Mouse (Mus musculus) liver, adult 2 months (tissue): ENCODE measurements around the gene Ppard. TPM values are rescaled to one million over a fixed set of nuclear protein-coding genes. Genes with fewer than 3 reads are reported as not detected.

Experiments used
- DNase-seq: peaks from one replicate; pipeline ENCODE4 v3.0.0-alpha.2; 2011; ENCODE audit warnings: low read depth, low spot score; ENCODE audit errors: extremely low read depth
- H3K27ac ChIP-seq: fragments of 200-500 bp; replicated peaks from 2 replicates; pipeline ENCODE4 v1.5.1; 2012; ENCODE audit warnings: low read depth, mild to moderate bottlenecking, control low read depth, inconsistent platforms, low read length; ENCODE audit not compliant: insufficient read depth
- H3K27me3 ChIP-seq: fragments of 200-500 bp; 2 replicates; pipeline ENCODE4 v1.6.1; 2012; ENCODE audit warnings: mild to moderate bottlenecking, moderate library complexity, low read length, inconsistent platforms; ENCODE audit not compliant: control insufficient read depth, insufficient read depth
- H3K36me3 ChIP-seq: fragments of 200-500 bp; 2 replicates; pipeline ENCODE4 v1.6.1; 2012; ENCODE audit warnings: low read length, inconsistent platforms; ENCODE audit not compliant: control insufficient read depth, insufficient read depth
- H3K4me1 ChIP-seq: fragments of 200-500 bp; 2 replicates; pipeline ENCODE4 v1.6.1; 2011; ENCODE audit warnings: low read length; ENCODE audit not compliant: control insufficient read depth, insufficient read depth
- H3K4me3 ChIP-seq: fragments of 200-500 bp; 2 replicates; pipeline ENCODE4 v1.5.1; 2011; ENCODE audit warnings: low read depth, mild to moderate bottlenecking, control low read depth, low read length, moderate library complexity; ENCODE audit not compliant: insufficient read depth
- H3K79me2 ChIP-seq: fragments of 200-500 bp; 2 replicates; pipeline ENCODE4 v1.6.1; 2012; ENCODE audit warnings: inconsistent platforms, mild to moderate bottlenecking, low read length, moderate library complexity; ENCODE audit not compliant: control insufficient read depth, insufficient read depth
- H3K9ac ChIP-seq: fragments of 200-500 bp; 2 replicates; pipeline ENCODE4 v1.6.1; 2012; ENCODE audit warnings: low read depth, mild to moderate bottlenecking, control low read depth, inconsistent platforms, low read length
- CTCF ChIP-seq: fragments of 200-500 bp; IDR thresholded peaks from 2 replicates; pipeline ENCODE4 v1.5.1; 2011; ENCODE audit warnings: low read depth, low read length, control low read depth
- POLR2A ChIP-seq: fragments of 200-500 bp; IDR thresholded peaks from 2 replicates; pipeline ENCODE4 v1.6.1; 2011; ENCODE audit warnings: low read length, control low read depth; ENCODE audit not compliant: insufficient read depth; ENCODE audit errors: extremely low read depth
- WGBS: fragments of 180-500 bp; shearing (Covaris S2); methylation state at CpG from one replicate; pipeline ENCODE4 v1.1.7; 2018; 5-methylcytosine and 5-hydroxymethylcytosine counted together
- polyA plus RNA-seq: library from polyadenylated mRNA; depleted of rRNA; stranded (reverse); fragments of >200 nt; gene quantifications from 2 replicates; pipeline ENCODE4 v1.2.3, GENCODE M21; 2012
- total RNA-seq: library from RNA; depleted of rRNA; stranded (reverse); fragments of >200 nt; gene quantifications from 2 replicates; pipeline ENCODE4 v1.2.3, GENCODE M21; 2014

The Ppard gene
- total and polyA plus RNA-seq, 2 experiments = 3.0 to 9.7 TPM

DNA sequence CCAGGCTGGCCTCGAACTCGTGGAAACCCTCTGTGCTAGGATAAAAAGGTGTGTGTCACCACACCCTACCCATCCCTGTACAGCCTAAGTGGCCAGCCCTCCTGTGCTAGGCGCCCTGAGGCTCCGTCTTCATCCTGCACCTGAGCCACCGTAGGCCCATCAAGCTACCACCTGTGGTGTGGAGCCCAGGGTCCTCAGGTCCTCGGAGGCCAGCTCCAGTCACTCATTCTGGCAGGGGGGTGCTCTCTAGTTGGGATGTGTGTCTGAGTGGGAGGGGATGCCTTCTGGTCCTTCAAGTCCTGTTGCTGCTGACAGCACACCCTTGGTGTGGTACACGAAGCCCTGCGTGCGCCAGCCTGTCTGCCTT, 28.0 kb downstream of the Ppard start:
- Histone ChIP-seq H3K79me2 (peaks cover 37% of the 10 kb centered on the region), H3K9ac (no peak overlapping the region), H3K4me3 (no peak overlapping the region), H3K27ac (no peak overlapping the region), H3K27me3 (no peaks in the 10 kb centered on the region), H3K4me1 (0 out of 2 replicates have a peak, but pooled peaks cover 3% of the 10 kb centered on the region), H3K36me3 (no peaks in the 10 kb centered on the region)
- no peak for DNase-seq
- WGBS = 95% methylated on average over 9 of the region's 9 CpGs
- TF ChIP-seq POLR2A (no peak), CTCF (no peak)

DNA sequence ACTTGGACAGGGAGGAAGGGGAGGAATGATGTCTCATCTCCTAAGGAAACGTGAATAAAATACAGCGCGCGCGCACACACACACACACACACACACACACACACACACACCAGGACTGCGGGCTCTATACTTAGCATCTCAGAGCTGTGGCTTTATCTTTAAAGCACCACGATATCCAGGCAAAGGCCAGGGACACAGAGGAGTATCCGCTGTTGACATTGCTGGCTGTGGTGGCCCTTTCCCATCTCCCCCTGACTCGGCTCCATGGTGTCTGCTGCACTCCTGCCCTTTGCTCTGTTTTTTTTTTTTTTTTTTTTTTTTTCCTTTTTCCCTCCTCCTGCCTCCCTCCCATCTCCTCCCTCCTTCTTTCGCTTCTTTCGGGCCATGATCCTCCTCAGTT, 29.3 kb downstream of the Ppard start:
- peaks cover 31% of the 10 kb centered on the region for H3K79me2 ChIP-seq
- H3K27ac ChIP-seq = no peak overlapping the region
- TF ChIP-seq CTCF (no peak), POLR2A (no peak)
- 57% methylated on average over 11 of the region's 11 CpGs for WGBS
- DNase-seq = no peak
- H3K4me1 ChIP-seq = 0 out of 2 replicates have a peak, but pooled peaks cover 3% of the 10 kb centered on the region
- H3K27me3 ChIP-seq = no peaks in the 10 kb centered on the region
- H3K9ac ChIP-seq = no peak overlapping the region
- H3K4me3 ChIP-seq = no peak overlapping the region
- H3K36me3 ChIP-seq = no peaks in the 10 kb centered on the region

DNA sequence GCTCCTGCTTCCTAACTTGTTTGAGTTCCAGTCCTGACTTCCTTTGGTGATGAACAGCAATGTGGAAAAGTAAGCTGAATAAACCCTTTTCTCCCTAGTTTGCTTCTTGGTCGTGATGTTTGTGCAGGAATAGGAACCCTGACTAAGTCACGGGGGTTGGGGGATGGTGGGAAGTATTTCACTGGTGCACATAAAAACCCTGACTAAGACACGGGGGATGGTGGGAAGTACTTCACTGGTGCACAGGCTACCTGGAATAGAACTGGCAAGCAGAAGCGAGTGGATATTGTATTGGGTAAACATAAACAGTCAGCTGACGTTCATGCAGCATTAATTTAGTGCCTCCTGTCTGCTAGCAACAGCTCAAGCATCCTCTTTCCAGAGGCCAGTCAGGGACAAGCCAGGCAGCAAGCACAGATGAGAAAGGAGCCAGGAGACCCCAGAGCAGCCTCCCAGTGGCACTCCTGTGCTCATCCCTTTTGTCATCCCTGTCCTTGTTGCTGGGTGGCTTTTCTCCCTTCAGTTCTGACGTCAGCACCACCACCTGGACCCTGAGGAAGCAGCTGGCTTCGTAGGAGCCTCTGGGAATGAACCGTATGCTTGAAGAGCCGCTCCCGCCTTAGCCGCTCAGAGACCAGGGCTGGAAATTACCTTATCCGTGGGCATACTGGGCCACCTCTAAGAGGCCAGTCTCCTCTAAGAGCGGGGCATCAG, 30.8 kb downstream of the Ppard start:
- Histone ChIP-seq H3K9ac (no peak overlapping the region), H3K27me3 (no peaks in the 10 kb centered on the region), H3K4me3 (no peak overlapping the region), H3K79me2 (peaks cover 31% of the 10 kb centered on the region), H3K27ac (no peak overlapping the region), H3K36me3 (no peaks in the 10 kb centered on the region), H3K4me1 (0 out of 2 replicates have a peak, but pooled peaks cover 3% of the 10 kb centered on the region)
- no peak for DNase-seq
- 78% methylated on average over 13 of the region's 13 CpGs for WGBS
- TF ChIP-seq POLR2A (no peak), CTCF (no peak)

DNA sequence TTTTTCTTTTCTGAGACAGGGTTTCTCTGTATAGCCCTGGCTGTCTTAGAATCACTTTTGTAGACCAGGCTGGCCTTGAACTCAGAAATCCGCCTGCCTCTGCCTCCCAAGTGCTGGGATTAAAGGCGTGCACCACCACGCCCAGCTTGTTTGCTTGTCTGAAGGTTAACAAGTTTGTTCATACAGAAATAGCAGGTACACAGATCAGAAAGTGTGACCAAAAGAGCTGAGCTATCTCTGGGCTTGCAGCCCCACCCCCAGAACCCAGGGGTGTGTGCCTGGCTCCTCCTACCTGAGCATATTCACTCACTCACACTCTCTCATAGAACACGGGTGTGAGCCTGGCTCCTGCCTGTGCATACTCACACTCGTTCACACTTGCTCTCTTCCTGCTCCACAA, 34.8 kb downstream of the Ppard start:
- DNase-seq = no peak
- H3K9ac ChIP-seq = no peak overlapping the region
- H3K27ac ChIP-seq = no peak overlapping the region
- no peaks in the 10 kb centered on the region for H3K4me1 ChIP-seq
- no peak overlapping the region for H3K4me3 ChIP-seq
- WGBS = 72% methylated on average over 5 of the region's 5 CpGs
- no peaks in the 10 kb centered on the region for H3K36me3 ChIP-seq
- TF ChIP-seq CTCF = no peak
- no peak for TF ChIP-seq POLR2A
- H3K79me2 ChIP-seq = peaks cover 35% of the 10 kb centered on the region
- no peaks in the 10 kb centered on the region for H3K27me3 ChIP-seq

DNA sequence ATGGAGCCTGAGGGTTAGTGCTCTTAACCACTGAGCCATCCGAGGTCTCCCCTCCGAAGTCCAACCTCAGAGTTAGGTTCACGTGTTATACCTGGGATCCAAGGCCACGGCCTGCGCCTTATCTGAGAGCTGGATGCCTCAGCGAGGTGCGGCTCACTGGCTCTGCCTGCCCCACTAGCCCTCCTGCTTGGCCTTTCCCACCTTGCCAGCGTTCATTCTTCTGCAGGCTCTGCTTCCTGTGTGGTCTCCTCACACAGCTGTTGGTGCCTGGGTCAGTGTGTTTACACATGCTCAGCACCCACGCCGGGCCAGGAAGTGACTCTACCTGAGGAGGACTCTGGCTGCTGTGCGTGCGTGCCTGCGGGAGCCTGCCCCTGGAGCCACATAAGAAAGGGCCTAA, 37.7 kb downstream of the Ppard start:
- Histone ChIP-seq H3K4me3 (no peak overlapping the region), H3K27me3 (no peaks in the 10 kb centered on the region), H3K27ac (no peak overlapping the region), H3K36me3 (no peaks in the 10 kb centered on the region), H3K4me1 (0 out of 2 replicates have a peak, but pooled peaks cover 2% of the 10 kb centered on the region), H3K9ac (no peak overlapping the region), H3K79me2 (peaks cover 41% of the 10 kb centered on the region)
- no peak for DNase-seq
- WGBS = 68% methylated on average over 13 of the region's 13 CpGs
- TF ChIP-seq POLR2A (no peak), CTCF (no peak)
